Mouse (Mus musculus): ENCODE results near the gene Ranbp17. TPM values are rescaled to one million over a fixed set of nuclear protein-coding genes. Genes with fewer than 3 reads are reported as not detected.
"Not testable (repeated sequence)": the region's sequence is repeated elsewhere in the genome, so short reads cannot be mapped to it uniquely, and the experiment has no call there.

Ranbp17 gene
- polyA plus RNA-seq, 1 experiment from 2014 or later, result 5.1 TPM

DNA sequence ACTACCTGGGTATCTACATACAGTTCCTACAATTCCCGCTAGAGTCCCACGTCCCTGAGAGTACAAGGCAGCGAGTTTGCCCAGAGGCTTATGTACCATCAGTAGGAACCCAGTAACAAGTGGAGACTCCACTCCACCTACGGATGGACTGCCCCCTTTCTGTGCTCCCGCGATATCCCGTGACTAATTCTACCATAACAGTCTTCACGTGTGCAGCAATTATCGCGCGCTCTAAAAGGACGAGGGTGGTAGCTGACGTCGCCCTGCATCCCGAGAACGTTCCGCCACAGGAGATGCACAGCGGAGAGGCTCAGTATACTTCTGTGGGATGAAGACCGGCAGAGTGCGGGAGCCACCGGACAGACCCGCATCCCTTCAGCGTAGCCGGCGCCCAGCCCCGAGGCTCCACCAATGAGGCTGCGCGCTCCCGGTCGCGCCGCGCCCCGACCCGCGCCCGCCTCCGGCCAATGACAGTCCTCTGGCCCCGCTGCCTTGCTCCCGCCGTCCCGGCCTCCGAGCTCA is 631 bp downstream of the Ranbp17 start:
- H3K9ac ChIP-seq, result peak overlapping the region; percentile 80
- H3K36me3 ChIP-seq, result no peaks in the 10 kb centered on the region
- H3K4me1 ChIP-seq, result 0 out of 2 replicates have a peak, but pooled peaks cover 4% of the 10 kb centered on the region
- ATAC-seq (ENCODE audit: borderline replicate concordance, extremely low read depth, low FRiP score, low TSS enrichment), result peak; percentile 86
- under 1% methylated on average over 33 of the region's 43 CpGs for WGBS
- H3K9me3 ChIP-seq, result no peaks in the 10 kb centered on the region
- H3K27ac ChIP-seq, result peak overlapping the region; percentile 78
- H3K4me2 ChIP-seq, result peak overlapping the region; percentile 81
- H3K4me3 ChIP-seq, result peak overlapping the region; percentile 90
- no peaks in the 10 kb centered on the region for H3K27me3 ChIP-seq

DNA sequence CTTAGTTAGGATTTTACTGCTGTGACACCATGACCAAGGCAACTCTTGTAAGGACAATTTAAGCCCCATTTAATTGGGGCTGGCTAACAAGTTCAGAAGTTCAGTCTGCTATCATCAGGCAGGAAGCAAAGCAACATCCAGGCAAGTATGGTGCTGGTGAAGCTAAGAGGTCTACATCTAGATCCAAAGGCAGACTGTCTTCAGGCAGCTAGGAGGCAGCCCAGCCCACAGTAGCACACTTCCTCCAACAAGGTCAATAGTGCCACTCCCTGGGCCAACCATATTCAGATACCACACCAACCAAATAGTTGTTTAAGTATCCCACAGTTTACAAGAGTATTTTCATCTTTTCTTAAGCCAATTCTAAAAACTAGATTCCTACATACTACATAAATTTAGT is 4.1 kb downstream of the Ranbp17 start:
- no peak overlapping the region for H3K4me3 ChIP-seq
- H3K4me1 ChIP-seq, result 0 out of 2 replicates have a peak, but pooled peaks cover 4% of the 10 kb centered on the region
- H3K4me2 ChIP-seq, result no peak overlapping the region
- no peak overlapping the region for H3K27ac ChIP-seq
- H3K9me3 ChIP-seq, result no peaks in the 10 kb centered on the region
- no peaks in the 10 kb centered on the region for H3K36me3 ChIP-seq
- no peak for ATAC-seq (ENCODE audit: borderline replicate concordance, extremely low read depth, low FRiP score, low TSS enrichment)
- no peaks in the 10 kb centered on the region for H3K27me3 ChIP-seq
- H3K9ac ChIP-seq, result no peak overlapping the region

- WGBS, result 61% methylated on average over 4 of the region's 4 CpGs
- no peak for ATAC-seq (ENCODE audit: borderline replicate concordance, extremely low read depth, low FRiP score, low TSS enrichment)
- H3K36me3 ChIP-seq, result no peaks in the 10 kb centered on the region
These were observed 27.8 kb downstream of the Ranbp17 start for GRCm38 (mm10) chr11:33485746-33486145.

DNA sequence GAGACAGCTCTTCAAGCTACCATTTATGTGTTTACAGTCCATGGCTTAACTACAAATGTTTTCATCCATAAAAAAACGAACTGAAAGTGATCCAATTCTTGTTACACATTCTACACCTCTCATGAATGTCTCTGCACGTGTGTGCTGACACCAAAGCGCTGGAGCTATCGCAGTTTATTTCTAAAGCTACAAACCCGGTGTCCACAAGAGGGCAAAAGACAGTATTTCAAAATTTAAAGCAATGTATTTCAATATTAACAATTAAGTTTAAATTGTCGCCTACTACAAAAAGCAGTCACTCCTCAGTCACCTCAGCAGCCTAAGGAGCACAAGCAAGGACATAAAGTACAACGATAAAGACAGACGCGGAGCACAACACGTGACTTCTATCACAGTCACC is 33.1 kb downstream of the Ranbp17 start:
- H3K27ac ChIP-seq, result no peak overlapping the region
- no peaks in the 10 kb centered on the region for H3K27me3 ChIP-seq
- H3K4me3 ChIP-seq, result no peak overlapping the region
- no peaks in the 10 kb centered on the region for H3K36me3 ChIP-seq
- ATAC-seq (ENCODE audit: borderline replicate concordance, extremely low read depth, low FRiP score, low TSS enrichment), result no peak
- H3K9ac ChIP-seq, result no peak overlapping the region
- 68% methylated on average over 10 of the region's 10 CpGs for WGBS
- no peak overlapping the region for H3K4me2 ChIP-seq
- no peaks in the 10 kb centered on the region for H3K4me1 ChIP-seq
- no peaks in the 10 kb centered on the region for H3K9me3 ChIP-seq

More at GRCm38 (mm10) chr11:33485746-33486145, 27.8 kb downstream of the Ranbp17 start:
- no peaks in the 10 kb centered on the region for H3K9me3 ChIP-seq
- no peak overlapping the region for H3K9ac ChIP-seq
- H3K27ac ChIP-seq, result no peak overlapping the region
- H3K27me3 ChIP-seq, result no peaks in the 10 kb centered on the region
- no peak overlapping the region for H3K4me3 ChIP-seq
- no peak overlapping the region for H3K4me2 ChIP-seq
- H3K4me1 ChIP-seq, result no peaks in the 10 kb centered on the region

DNA sequence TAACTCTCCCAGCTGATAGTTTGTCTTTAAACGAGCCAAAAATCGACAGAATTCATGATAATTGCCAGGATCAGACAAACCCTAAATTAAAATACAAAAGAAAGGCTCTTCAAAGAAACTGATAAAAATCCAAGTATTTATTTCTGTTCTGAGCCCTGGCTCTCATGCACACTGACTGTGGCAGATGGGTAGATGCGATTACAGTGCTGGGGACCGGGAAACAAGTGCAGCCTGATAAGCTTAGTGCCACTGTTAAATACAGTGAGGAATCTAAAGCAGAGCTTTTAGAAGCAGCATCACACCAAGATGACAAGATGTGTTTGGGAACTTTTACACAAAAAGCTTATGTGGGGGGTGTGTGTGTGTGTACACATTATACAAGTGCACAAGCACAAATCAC is 34.3 kb downstream of the Ranbp17 start:
- Histone ChIP-seq H3K27ac (no peak overlapping the region), H3K4me2 (no peak overlapping the region), H3K36me3 (no peaks in the 10 kb centered on the region), H3K27me3 (no peaks in the 10 kb centered on the region), H3K9me3 (no peaks in the 10 kb centered on the region), H3K4me3 (no peak overlapping the region), H3K4me1 (no peaks in the 10 kb centered on the region), H3K9ac (no peak overlapping the region)
- WGBS, result 73% methylated on average over 4 of the region's 4 CpGs
- no peak for ATAC-seq (ENCODE audit: borderline replicate concordance, extremely low read depth, low FRiP score, low TSS enrichment)

GRCm38 (mm10) chr11:33476634-33477033 is 36.9 kb downstream of the Ranbp17 start:
- no peaks in the 10 kb centered on the region for H3K36me3 ChIP-seq
- ATAC-seq (ENCODE audit: borderline replicate concordance, extremely low read depth, low FRiP score, low TSS enrichment), result no peak
- 84% methylated on average over 2 of the region's 2 CpGs for WGBS

DNA sequence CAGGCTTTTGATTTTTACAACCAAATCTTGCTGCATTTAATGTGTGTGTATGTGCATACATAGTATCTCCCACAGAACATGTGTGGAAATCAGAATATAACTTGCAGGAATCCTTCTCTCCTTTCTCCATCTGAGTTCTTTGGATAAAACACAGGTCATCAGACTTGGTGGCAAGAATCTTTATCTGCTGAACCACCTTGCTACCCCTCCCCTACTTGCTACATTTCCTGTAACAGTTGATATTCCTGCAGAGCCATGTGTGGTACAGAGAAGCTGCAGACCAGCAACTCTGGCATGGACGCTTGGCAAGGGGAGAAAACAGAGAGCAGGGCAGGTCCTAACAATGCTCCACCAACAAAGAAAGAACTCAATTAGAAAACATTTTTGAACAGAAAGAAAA is 52.4 kb downstream of the Ranbp17 start:
- no peak for ATAC-seq (ENCODE audit: borderline replicate concordance, extremely low read depth, low FRiP score, low TSS enrichment)
- no peak overlapping the region for H3K4me2 ChIP-seq
- 62% methylated on average over 1 of the region's 1 CpGs for WGBS
- H3K4me1 ChIP-seq, result no peaks in the 10 kb centered on the region
- no peak overlapping the region for H3K9ac ChIP-seq
- no peak overlapping the region for H3K4me3 ChIP-seq
- H3K27me3 ChIP-seq, result no peaks in the 10 kb centered on the region
- no peaks in the 10 kb centered on the region for H3K9me3 ChIP-seq
- H3K36me3 ChIP-seq, result no peaks in the 10 kb centered on the region
- H3K27ac ChIP-seq, result no peak overlapping the region

More at GRCm38 (mm10) chr11:33476634-33477033, 36.9 kb downstream of the Ranbp17 start:
- H3K27ac ChIP-seq, result no peak overlapping the region
- no peak overlapping the region for H3K4me3 ChIP-seq
- H3K27me3 ChIP-seq, result no peaks in the 10 kb centered on the region
- no peak overlapping the region for H3K4me2 ChIP-seq
- H3K9me3 ChIP-seq, result no peaks in the 10 kb centered on the region
- no peak overlapping the region for H3K9ac ChIP-seq
- no peaks in the 10 kb centered on the region for H3K4me1 ChIP-seq

- H3K9me3 ChIP-seq, result no peaks in the 10 kb centered on the region
- WGBS, result 67% methylated on average over 3 of the region's 3 CpGs
- H3K4me1 ChIP-seq, result no peaks in the 10 kb centered on the region
- H3K27ac ChIP-seq, result no peak overlapping the region
- H3K9ac ChIP-seq, result no peak overlapping the region
- H3K36me3 ChIP-seq, result no peaks in the 10 kb centered on the region
- no peak overlapping the region for H3K4me3 ChIP-seq
- no peaks in the 10 kb centered on the region for H3K27me3 ChIP-seq
- no peak overlapping the region for H3K4me2 ChIP-seq
- ATAC-seq (ENCODE audit: borderline replicate concordance, extremely low read depth, low FRiP score, low TSS enrichment), result no peak
These were observed 59.5 kb downstream of the Ranbp17 start for GRCm38 (mm10) chr11:33454069-33454468.

- ATAC-seq (ENCODE audit: borderline replicate concordance, extremely low read depth, low FRiP score, low TSS enrichment), result no peak
- 21% methylated on average over 5 of the region's 5 CpGs for WGBS
- Histone ChIP-seq H3K36me3 (no peaks in the 10 kb centered on the region), H3K4me1 (no peaks in the 10 kb centered on the region), H3K9me3 (no peaks in the 10 kb centered on the region), H3K4me2 (no peak overlapping the region), H3K4me3 (no peak overlapping the region), H3K27ac (no peak overlapping the region), H3K9ac (no peak overlapping the region), H3K27me3 (no peaks in the 10 kb centered on the region)
These were observed 79.7 kb downstream of the Ranbp17 start for GRCm38 (mm10) chr11:33433813-33434212.

GRCm38 (mm10) chr11:33428238-33428637 is 85.3 kb downstream of the Ranbp17 start:
- not testable (repeated sequence) for ATAC-seq (ENCODE audit: borderline replicate concordance, extremely low read depth, low FRiP score, low TSS enrichment); H3K4me2 ChIP-seq; H3K4me3 ChIP-seq; H3K36me3 ChIP-seq; H3K27ac ChIP-seq; H3K9me3 ChIP-seq; H3K4me1 ChIP-seq; H3K27me3 ChIP-seq; H3K9ac ChIP-seq
- WGBS, result 89% methylated on average over 17 of the region's 17 CpGs

- H3K9me3 ChIP-seq; H3K36me3 ChIP-seq; H3K27ac ChIP-seq; H3K4me2 ChIP-seq; H3K4me3 ChIP-seq; H3K27me3 ChIP-seq; H3K4me1 ChIP-seq; H3K9ac ChIP-seq; ATAC-seq (ENCODE audit: borderline replicate concordance, extremely low read depth, low FRiP score, low TSS enrichment): not testable (repeated sequence)
- WGBS, result 79% methylated on average over 5 of the region's 5 CpGs
These were observed 85.8 kb downstream of the Ranbp17 start for GRCm38 (mm10) chr11:33427789-33428188.

DNA sequence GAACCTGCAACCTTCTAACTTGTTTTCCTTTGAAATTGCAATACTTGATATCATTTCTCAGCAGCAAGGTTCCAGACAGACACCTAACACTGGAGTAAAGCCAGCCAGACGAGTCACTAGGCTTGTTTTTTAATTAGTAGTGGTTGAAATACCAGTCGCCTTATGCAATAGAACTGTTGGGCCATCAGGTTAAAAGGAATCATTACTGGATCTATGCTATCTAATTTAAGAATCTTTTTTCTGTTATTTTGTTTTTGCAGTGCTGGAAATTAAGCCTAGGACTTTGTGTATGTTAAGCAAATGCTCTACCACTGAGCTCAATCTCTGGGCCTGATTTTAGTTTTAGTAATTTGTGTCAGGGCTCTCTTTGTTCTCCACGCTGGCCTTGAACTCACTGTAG is 91.3 kb downstream of the Ranbp17 start:
- no peak overlapping the region for H3K4me3 ChIP-seq
- H3K27ac ChIP-seq, result no peak overlapping the region
- WGBS, result 71% methylated on average over 3 of the region's 3 CpGs
- no peaks in the 10 kb centered on the region for H3K27me3 ChIP-seq
- H3K36me3 ChIP-seq, result no peaks in the 10 kb centered on the region
- ATAC-seq (ENCODE audit: borderline replicate concordance, extremely low read depth, low FRiP score, low TSS enrichment), result no peak
- H3K9me3 ChIP-seq, result no peaks in the 10 kb centered on the region
- H3K4me1 ChIP-seq, result no peaks in the 10 kb centered on the region
- no peak overlapping the region for H3K9ac ChIP-seq
- H3K4me2 ChIP-seq, result no peak overlapping the region

DNA sequence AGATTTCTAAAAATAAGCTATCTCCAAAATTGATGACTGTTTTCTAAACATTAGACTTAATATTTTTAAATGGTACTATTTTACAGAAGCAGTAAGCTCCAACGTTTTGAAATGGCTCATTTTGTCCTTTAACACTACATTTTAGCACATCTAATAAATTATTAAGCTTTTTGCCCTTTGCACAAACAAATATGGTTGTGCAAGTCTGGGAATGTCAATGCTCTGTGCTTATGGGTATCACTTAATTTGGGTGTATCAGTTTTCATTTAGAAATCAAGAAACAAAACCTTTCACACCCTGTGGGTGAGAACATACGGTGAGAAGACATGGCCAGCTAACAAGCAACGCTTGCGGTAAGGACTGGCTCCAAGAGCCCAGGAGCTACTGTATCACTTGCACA is 108.9 kb downstream of the Ranbp17 start:
- H3K9ac ChIP-seq, result no peak overlapping the region
- no peaks in the 10 kb centered on the region for H3K36me3 ChIP-seq
- no peaks in the 10 kb centered on the region for H3K9me3 ChIP-seq
- no peak for ATAC-seq (ENCODE audit: borderline replicate concordance, extremely low read depth, low FRiP score, low TSS enrichment)
- no peak overlapping the region for H3K27ac ChIP-seq
- no peaks in the 10 kb centered on the region for H3K4me1 ChIP-seq
- H3K27me3 ChIP-seq, result no peaks in the 10 kb centered on the region
- no peak overlapping the region for H3K4me2 ChIP-seq
- WGBS, result 74% methylated on average over 4 of the region's 4 CpGs
- no peak overlapping the region for H3K4me3 ChIP-seq
